Mouse (Mus musculus) CH12F3 (cell line): Measurements from ENCODE around the gene Des.

ENCODE experiments used
- in situ Hi-C: fragments of 300-500 bp; cut with MboI; formaldehyde crosslinking; loops from 2 replicates; pipeline ENCODE4 v1.14.3; 2020; ENCODE audit warnings: low sequenced_read_pairs

The Des gene

GRCm38 (mm10) chr1:75412196-75412595, 52.1 kb downstream of the Des start:
- in situ Hi-C loops = no loop called here

- in situ Hi-C loops = no loop called here
These were observed 53.6 kb downstream of the Des start for GRCm38 (mm10) chr1:75413749-75414148.
